Mouse (Mus musculus) kidney, postnatal 4 days (tissue): Measurements from ENCODE around the gene Dpp7.
A peak's percentile ranks its signal among the peaks of the same experiment; 100 is the strongest.

ENCODE experiments used
- DNase-seq, 2 experiments: peaks; one replicate each; pipeline ENCODE4 v3.0.0; 2021; ENCODE audit warnings: mixed read lengths in 2 of 2

The Dpp7 gene

GRCm38 (mm10) chr2:25356208-25357079 lies at the start of gene Dpp7:
Dpp7 (minus strand) TSS chr2:25356359.
- peak; percentile 88 to 92 for DNase-seq

- no peak for DNase-seq
Observed at GRCm38 (mm10) chr2:25403994-25404393, 47.8 kb upstream of the Dpp7 start.

- peak; percentile 76 to 85 for DNase-seq
Observed at GRCm38 (mm10) chr2:25402972-25403601, 46.9 kb upstream of the Dpp7 start.

GRCm38 (mm10) chr2:25402377-25402971 lies 46.3 kb upstream of the Dpp7 start:
- DNase-seq: peak; percentile 95 to 96

GRCm38 (mm10) chr2:25400764-25401163 lies 44.6 kb upstream of the Dpp7 start:
- DNase-seq: peak; percentile 65 to 76

GRCm38 (mm10) chr2:25400291-25400690 lies 44.1 kb upstream of the Dpp7 start:
- DNase-seq: no peak

GRCm38 (mm10) chr2:25399051-25399450 lies 42.9 kb upstream of the Dpp7 start, which contains the start of gene Npdc1:
Npdc1 (plus strand) TSS chr2:25399351.
- DNase-seq: no peak

- DNase-seq: no peak
Observed at GRCm38 (mm10) chr2:25398065-25398464, 41.9 kb upstream of the Dpp7 start.

- DNase-seq: no peak
Observed at GRCm38 (mm10) chr2:25397010-25397409, 40.9 kb upstream of the Dpp7 start.

- DNase-seq: no peak
Observed at GRCm38 (mm10) chr2:25396597-25396983, 40.4 kb upstream of the Dpp7 start.

- DNase-seq: peak; percentile 66 to 79
Observed at GRCm38 (mm10) chr2:25395721-25396596, 39.8 kb upstream of the Dpp7 start, which contains the start of gene Entpd2. Entpd2 (plus strand) TSS chr2:25395874.

GRCm38 (mm10) chr2:25394281-25395221 lies 38.4 kb upstream of the Dpp7 start:
- DNase-seq: peak; percentile 55 to 65

- DNase-seq: no peak
Observed at GRCm38 (mm10) chr2:25391266-25391665, 35.1 kb upstream of the Dpp7 start.

GRCm38 (mm10) chr2:25384492-25384891 lies 28.3 kb upstream of the Dpp7 start:
- no peak for DNase-seq

- DNase-seq: peak; percentile 73 to 78
Observed at GRCm38 (mm10) chr2:25376589-25376988, 20.4 kb upstream of the Dpp7 start.

- DNase-seq: no peak
Observed at GRCm38 (mm10) chr2:25373431-25373830, 17.3 kb upstream of the Dpp7 start.

- DNase-seq: no peak
Observed at GRCm38 (mm10) chr2:25372644-25373391, 16.7 kb upstream of the Dpp7 start.

- peak; percentile 85 to 92 for DNase-seq
Observed at GRCm38 (mm10) chr2:25371764-25372643, 15.8 kb upstream of the Dpp7 start, which contains the start of gene Sapcd2. Sapcd2 (plus strand) TSS chr2:25372321.

GRCm38 (mm10) chr2:25369996-25370395 lies 13.8 kb upstream of the Dpp7 start:
- DNase-seq: no peak
